Mouse (Mus musculus) mouse embryonic stem cell (cell line): Measurements from ENCODE around the gene Erg.

Source experiments
- in situ Hi-C, 2 experiments: fragments of 300-500 bp; cut with MboI; formaldehyde crosslinking; loops; 1 replicate in 1 of 2; 3 replicates in 1 of 2; pipeline ENCODE4 v1.14.3; 2019 to 2020; ENCODE audit warnings: low sequenced_read_pairs in 2 of 2, low pct_unique_long_range_greater_than_20kb in 1 of 2, mixed read lengths in 1 of 2; ENCODE audit not compliant: unreplicated experiment in 1 of 2

Gene Erg

DNA sequence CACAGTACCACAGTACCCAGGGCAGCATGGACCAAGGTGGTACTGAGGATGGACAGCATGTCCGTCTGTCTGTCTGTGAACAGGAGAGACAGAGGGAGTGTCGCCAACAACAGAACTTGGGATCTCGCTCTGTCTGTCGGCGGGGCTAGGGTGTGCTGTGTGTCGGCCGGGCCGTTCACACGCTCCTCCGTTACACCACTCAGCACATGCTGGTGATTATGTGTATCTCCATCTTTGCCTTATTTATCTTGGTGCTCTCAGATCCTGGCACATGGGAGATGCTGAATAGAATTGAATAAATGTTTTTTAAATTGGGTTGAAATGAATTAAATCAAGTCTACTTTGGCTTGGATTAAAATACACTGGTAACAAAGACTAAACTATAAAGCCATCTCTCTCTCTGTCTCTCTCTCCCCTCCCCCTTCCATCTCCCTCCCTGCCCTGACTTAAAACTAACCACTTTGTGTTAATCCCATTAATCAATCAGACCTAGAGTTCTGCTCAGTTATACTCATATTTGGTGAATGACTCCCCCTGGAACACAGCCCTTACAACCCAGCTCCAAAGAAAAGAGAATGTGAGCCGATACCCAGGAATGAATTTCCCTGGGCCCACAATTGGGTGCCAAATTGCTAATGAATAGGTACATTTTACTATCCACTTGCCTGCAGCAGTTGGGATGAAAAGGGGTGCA is 10.6 kb upstream of the Erg start:
- in situ Hi-C loops, result no loop called here

DNA sequence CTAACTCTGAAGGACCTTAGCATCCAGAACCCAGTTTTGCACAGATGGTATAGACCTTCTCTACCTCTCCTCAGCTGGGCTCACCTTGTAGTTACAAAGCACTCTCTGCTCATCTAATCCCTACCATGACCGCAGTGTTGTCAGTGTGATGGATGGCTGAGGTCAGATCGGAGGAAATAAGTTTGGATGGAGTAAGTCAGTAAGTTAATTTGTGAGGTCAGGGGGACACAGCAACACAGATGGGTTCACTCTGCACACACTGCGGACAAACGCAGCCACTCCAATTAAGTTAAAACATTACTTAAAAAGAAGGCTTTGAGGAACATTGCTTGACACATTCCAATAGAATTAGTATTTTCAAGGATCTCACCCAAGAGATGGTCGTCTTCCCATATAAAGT is 2.5 kb upstream of the Erg start:
- in situ Hi-C loops, result no loop called here

DNA sequence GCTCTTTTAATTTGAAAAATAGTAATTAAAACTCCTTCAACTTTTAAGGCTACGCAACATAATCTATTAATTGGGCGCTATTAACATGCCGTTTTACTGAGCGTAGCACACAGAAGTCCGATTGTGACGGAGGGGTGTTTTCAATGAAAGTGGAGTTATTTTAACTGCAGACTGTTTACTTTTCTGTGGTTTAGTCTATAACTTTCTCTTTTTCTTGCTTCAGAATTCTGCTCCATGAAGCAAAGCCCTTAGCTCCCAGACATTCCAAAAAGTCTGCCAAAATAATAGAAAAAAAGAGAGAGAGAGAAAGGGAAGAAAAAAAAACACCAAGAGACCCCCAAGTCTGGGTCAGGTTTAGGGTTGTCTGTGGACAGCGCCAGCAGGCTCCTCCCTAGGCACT is 333 bp upstream of the Erg start:
- in situ Hi-C loops, result no loop called here

DNA sequence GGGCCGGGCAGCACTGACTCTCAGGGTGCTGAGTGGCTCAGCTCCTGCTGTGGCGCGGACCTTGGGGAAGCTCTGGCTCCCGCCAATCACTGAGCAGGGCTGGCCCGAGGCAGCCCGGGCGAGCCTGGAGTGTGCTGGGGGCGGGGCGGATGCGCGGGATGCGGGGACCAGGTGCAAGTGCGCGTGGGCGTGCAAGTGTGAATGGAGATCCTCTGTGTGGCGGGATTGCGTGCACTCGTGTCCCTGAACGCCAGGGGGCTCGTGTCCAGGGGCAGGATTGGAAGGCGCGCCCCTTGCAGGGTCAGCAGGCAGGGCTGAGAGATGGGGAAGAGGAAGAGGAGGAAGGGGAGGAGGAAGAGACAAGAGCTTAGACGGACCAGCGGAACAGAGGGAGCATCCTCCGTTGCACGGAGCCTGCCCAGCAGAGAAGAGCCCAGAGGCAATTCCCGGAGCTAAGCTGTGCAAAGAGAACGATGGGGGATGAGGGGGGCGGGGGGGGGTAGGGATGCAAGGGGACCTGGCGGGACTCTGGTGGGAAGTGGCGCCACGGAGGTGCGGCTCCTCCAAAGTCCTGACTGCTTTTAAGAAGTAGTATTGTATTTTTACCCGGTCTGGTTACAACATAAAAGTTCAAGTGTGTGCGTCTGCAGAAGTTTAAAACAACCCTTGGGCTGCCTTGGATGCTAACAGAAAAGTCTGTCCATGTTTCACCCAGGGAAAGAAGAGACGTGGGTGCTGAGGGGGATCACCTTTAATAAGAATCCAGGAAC is 667 bp downstream of the Erg start:
- in situ Hi-C loops, result no loop called here

DNA sequence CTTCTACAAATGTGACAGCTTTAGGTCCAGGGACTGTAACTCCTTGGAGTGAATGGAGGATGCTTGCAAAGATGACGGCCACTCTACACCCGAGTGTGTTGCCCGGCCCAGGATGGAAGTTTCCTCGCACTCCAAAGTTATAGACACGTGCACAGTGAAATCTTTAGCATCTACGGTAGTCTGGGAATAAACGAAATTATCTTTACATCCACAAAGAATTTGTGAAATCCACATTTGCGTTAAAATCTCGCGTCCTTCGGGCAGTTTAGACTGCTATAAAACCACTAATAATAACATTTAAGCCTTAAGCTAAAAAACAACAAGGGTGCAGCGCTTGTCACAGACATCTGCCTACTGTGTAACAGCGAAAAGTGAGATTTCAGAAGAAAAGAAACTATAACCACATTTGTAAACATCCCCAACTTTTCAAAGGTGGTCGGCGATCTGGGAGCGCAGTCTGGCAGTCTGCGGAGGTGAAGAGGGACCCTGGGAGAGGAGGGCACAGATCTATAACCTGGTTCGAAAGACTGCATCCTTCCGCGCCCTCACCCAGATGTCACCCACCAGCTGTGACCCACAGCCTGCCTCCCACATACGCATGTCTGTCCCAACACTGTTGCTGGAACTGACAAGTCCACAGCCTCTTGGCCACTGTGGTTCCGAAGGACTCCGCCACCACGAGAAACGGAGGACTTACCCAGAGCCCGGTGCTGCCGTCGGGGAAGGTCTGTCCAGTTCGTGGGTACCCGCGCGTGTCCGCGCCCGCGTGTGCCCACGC is 1.5 kb downstream of the Erg start:
- in situ Hi-C loops, result no loop called here

DNA sequence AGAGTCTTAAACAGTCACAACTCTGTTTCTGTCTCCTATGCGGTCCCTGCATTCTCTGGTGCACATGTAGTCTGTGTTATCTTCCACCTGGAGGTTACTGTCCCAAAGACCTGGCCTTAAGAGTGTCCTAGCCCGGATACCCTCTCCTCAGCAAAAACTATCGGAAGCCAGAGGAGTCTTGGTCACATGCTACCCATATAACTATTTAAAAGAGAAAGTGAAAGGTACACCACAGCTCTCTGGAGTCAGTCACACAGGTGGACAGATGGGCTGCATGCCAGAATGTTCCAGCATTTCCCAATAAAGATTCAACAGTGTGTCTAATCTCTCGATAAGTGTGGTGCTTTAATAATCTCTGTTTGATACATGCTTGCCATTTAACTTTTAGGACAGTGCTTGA is 7.1 kb downstream of the Erg start:
- in situ Hi-C loops, result loop anchor here in 1 of 2 experiments (10.0 kb wide), 1 partner anchor 114 kb away; no protein-coding TSS in a partner anchor

DNA sequence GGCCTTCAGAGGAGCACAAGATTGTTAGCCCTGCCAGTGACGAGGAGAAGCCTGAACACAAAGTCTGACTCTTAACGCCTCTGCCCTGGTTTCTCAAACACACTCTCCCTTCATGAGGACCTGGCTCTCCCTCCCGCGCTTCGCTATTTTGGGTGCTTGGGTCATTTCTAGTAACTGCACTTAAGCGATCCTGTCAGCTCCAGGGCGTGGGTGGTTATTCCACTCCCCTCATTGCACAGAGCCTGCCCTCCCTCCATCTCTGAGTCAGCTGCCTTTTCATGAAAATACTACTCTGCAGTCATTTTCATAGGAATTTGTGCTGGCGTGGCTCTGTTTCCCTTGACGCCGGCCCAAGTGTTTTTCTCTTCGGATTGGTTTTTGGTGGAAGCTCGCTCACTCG is 13.2 kb downstream of the Erg start:
- in situ Hi-C loops, result loop anchor here in 1 of 2 experiments (10.0 kb wide), 1 partner anchor 108 kb away; no protein-coding TSS in a partner anchor

DNA sequence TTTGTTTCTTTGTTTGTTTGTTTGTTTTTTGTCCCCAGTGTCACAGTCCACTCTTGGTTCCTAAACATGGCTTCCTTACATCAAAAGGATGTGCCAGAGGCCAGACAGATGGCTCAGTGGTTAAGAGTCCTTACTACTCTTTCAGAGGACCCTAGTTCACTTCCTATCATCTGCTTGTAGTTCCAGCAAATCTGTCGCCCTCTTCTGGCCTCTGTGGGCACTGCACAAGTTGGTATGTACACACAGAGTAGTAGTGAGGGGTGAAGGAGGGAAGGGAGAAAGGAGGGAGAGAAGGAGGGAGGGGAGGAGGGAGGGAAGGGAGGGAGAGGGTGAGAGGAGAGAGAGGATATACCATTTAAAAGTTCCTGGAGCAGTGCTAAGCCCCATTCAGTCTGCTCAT is 15.8 kb downstream of the Erg start:
- in situ Hi-C loops, result loop anchor here in 1 of 2 experiments (10.0 kb wide), 1 partner anchor 106 kb away; no protein-coding TSS in a partner anchor

DNA sequence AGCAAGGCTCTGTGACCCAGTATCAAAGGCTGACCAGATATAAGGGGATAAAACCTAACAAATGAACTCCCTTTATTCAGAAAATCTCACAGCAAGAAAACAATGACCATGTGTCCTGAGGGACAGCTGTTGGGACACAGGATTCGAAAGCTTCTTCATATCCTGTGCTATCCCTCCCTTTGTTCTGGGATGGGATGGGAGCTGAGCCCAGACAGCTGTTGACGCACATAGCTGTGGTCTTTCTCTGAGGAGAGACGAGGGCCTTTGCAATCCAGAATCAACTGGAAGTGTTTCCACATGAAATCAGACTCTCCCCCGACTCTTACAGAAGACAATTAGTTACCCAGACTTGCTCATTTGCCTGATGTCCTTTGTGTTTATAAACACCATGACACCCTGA is 29.6 kb downstream of the Erg start:
- in situ Hi-C loops, result no loop called here

DNA sequence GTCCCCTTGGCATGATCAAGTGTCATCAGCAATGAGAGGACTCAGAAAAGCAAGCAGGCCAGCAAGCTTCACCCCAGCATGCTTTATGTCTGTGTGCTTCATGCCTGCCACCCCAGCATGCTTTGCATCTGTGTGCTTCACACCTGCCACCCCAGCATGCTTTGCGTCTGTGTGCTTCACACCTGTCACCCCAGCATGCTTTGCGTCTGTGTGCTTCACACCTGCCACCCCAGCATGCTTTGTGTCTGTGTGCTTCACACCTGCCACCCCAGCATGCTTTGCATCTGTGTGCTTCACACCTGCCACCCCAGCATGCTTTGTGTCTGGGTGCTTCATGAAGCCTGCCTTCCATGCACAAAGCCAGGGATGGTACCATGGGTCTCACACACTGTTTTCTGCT is 33.3 kb downstream of the Erg start:
- in situ Hi-C loops, result no loop called here

DNA sequence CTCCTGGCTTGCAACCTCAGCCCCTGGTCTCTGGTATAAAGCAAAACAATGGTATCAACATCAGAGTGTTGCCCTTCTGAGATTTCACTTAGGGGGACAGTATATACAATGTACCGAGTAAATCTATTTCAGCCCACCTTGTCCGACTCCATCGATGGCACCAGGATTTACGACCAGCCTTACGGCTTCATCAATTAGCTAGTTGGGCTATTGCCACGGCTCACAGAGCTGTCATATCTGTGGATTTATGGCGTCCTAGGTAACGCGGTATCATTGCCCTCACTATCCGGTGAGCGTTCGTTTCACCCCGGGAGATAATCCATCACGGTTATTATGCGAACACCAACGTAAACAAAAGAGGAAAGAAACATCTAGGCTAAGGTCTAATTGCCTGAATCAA is 33.9 kb downstream of the Erg start:
- in situ Hi-C loops, result no loop called here

DNA sequence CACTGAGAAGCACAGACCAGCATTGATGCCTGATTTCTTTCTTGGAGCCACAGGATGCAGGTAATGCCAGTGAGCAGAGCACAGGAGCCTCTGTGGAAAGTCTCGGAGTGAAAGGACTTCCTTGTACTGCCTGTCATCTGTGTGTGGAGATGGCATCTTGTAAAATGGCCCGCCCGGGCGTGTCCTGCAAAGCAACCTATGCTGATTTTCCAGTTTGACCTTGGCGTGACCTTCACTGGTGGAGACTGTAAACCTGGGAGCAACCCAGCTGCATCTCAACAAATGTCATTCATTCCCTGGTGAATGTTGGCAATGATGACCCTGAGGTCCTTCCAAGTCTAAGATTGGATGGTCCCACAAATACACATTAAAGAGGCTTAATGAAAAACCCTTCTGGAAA is 35.9 kb downstream of the Erg start:
- in situ Hi-C loops, result no loop called here

DNA sequence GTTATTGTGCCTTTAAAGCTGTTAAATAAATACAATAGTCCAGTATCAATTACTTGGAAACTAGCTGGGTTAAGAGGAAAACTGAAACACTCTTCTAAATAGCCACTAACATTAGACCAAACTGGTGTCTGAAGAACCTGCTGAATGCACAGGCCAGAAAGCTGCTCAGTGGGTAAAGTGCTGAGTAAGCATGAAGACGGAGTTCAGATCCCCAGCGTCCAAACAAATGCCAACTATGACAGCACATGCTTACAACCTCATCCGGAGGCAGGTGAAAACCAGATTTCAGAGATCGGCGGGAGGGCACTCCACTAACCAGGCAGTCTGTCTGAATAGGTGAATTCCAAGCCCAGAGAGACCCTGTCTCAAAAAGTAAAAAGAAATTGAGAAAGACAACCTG is 41.6 kb downstream of the Erg start:
- in situ Hi-C loops, result no loop called here

DNA sequence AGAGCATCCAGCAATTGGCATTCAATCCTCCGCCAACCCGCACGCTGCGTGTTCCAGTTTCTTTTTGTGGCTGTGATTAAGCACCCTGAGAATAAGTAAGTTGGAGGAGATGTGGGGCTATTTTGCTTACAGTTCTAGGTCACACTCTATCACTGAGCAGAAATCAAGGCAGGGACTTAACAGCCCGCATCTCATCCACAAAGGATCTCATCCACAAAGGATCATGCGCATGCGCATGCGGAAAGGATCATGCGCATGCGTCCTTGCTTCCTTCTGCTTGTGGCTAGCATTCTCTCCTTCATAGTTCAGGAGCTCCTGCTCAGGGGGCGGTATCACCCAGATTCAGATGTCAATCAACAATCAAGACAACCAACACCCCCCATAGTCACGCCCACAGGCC is 42.9 kb downstream of the Erg start:
- in situ Hi-C loops, result no loop called here

DNA sequence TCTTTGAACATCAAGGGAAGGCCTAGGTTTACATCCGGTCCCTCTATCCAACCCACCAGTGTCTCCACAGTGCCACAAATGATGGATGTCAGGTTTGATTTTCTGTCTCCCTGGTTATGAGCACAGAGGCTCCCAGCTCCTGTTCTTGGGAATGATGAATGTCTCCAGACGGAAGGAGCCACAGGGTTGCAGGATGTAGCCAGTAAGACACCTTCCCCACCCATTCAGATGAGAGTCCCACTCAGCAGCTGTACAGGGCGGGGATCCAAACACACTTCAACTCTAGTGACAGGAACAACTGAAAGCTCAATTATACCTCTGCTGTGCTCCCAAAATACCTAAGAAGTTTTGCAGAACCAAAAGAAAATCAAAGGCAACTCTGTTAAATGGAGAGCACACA is 51.2 kb downstream of the Erg start:
- in situ Hi-C loops, result no loop called here

DNA sequence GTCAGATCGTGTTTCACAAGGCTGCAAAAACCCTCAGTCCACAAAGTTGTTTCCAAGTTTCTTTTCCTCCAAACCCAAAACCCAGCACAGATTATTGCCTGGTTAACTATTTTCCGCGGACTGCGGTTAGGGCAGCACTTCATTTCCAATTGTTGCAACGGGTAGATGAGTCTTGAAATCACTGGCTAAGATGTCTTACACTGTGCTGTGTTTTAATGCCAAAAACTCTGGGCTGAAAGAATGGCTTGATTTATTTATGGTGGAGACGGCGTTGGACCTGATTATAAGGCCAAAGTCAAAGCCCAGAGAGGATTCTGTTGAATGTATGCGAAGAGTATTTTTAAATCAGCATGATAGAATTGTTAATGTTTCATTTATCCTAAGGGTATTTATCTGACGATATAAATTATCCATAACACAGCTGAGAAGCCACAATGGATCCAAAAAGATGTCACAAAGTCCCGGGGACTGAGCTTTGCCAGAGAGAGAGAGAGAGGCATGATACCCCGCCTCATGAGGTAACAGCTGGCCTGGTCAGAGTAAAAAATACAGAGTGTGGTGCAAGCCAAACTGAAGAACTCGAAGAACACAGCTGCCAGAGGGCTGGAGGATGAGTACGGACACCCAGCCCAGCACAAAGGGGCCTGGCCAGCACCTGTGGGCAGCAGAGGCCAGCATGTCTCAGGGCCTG is 53.9 kb downstream of the Erg start:
- in situ Hi-C loops, result no loop called here

DNA sequence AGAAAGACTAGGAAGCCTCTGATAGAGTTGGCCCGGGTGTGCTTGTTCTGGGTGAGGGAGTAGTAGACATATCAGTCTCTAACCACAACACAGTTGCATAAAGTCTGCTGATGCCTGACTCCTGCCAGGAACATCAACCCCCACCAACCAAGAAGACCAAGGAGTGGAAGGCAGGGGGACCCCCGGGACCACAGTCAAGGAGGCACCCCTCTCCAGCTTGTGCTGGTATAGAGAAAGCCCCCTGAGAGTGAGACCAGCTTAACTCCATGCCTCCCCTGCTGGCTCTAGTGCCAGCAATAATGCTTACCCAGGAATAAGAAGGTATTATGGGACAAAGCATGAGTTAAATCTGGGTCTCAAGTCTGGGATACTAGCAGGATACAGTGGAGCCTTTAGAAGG is 58.8 kb downstream of the Erg start:
- in situ Hi-C loops, result no loop called here

DNA sequence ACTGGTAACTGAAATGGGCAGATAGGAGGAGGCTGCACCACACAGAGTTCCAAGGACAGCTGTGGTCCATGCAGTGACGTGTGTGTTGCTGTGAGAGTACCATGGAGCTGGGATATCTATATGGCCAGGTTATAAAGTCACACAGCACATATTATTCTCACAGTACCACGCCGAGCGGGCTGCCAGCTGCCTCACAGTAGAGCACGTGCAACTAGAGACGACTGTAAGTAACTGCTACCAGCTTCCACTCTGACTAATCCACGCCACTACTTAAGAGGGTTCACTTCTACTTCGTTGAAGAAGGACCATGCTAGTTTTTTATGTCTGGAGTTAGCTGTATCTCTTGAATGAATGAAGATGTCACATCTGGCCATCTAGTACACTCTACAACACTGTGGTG is 66.9 kb downstream of the Erg start:
- in situ Hi-C loops, result no loop called here

DNA sequence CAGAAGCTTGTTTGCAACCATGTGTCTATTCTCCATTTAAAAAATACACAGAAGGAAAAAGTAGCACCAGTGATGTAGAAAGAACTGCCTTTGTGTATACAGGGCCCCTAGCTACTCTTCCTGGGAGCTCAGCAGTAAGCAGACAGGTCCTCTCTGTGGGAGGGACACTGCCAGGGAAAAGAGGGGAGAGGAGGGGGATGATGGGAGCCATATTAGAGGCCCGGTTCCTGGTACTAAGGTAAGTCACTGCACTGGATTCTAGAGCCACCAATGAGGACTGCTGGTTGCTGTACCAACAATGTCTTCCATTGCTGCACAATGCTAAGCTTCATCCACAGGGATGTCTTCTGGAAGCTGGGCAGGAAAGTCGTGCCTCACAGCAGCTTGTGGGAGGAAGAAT is 80.3 kb downstream of the Erg start:
- in situ Hi-C loops, result no loop called here
